Mouse (Mus musculus) B cell, adult 2 months (primary cell): Measurements from ENCODE around the gene Sec22a.

ENCODE experiments used
- DNase-seq, 2 experiments: peaks; one replicate each; pipeline ENCODE4 v3.0.0; 2022

Gene Sec22a

DNA sequence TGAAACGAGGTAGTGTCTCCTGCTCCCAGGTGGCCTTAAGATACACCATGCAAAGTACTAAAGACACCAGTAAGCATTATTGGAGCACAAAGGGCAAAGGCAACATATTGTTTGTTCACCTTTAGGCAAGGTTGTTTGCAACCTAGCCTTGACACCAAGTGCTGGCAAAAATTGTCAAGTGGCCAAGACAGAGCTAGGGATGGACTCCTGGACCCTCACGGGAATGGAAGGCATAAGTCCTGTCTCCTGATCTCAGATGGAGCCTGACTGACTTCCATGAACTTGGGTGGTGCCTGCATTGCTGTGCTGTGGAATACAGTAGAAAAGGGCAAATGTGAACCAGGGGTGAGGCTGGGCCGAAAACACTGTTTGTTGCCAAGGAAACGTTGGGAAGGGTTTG, 54.1 kb downstream of the Sec22a start:
- no peak for DNase-seq

GRCm38 (mm10) chr16:35308486-35309143, 55.1 kb downstream of the Sec22a start:
- no peak for DNase-seq

- no peak for DNase-seq
These were observed 55.7 kb downstream of the Sec22a start for GRCm38 (mm10) chr16:35308016-35308415.

- no peak for DNase-seq
These were observed 56.4 kb downstream of the Sec22a start for GRCm38 (mm10) chr16:35307331-35307730.

GRCm38 (mm10) chr16:35306631-35307030, 57.1 kb downstream of the Sec22a start:
- no peak for DNase-seq

GRCm38 (mm10) chr16:35305226-35305625, 58.5 kb downstream of the Sec22a start:
- no peak for DNase-seq

GRCm38 (mm10) chr16:35304416-35304815, 59.3 kb downstream of the Sec22a start:
- no peak for DNase-seq

- DNase-seq, result no peak
These were observed 60.0 kb downstream of the Sec22a start for GRCm38 (mm10) chr16:35303721-35304120.

GRCm38 (mm10) chr16:35302441-35303280, 61.1 kb downstream of the Sec22a start:
- no peak for DNase-seq

GRCm38 (mm10) chr16:35300156-35300555, 63.6 kb downstream of the Sec22a start:
- no peak for DNase-seq

DNA sequence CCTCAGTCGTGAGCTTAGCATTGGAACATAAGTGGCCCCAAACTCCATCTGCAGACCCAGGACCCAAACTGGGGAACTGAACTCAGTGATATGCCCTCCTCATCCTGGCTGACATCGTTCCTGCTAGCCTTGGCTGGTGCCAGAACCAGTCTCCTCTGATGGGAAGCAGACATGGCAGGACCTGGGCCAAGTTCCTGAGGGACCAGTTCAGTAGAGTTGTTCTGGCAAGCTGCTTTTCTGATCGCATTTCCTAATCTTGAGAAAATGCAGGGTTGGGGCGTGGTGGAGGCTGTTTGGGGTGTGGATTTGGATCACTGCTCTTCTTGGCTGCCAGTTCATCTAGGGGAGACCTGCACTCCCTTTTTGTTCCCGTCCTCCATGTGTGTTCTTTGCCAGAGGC, 65.9 kb downstream of the Sec22a start:
- no peak for DNase-seq

DNA sequence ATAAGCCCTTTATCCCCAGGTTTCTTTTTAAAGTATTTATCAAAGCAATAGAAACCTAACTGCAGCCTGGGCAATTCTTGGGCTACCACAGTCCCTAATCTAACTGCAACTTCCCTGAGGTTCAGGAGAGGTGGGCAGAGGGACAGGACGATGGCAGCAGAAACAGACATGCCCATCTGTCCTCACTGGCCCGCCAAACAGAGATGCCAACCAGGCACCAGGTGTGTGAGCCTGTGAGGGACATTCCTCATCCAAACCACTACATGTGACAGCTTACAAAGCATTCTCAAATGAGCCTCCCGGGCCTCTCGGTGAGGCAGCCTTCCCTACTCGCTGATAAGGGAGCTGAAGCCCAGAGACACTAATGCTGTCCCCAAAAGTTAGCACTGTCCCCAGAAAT, 76.5 kb downstream of the Sec22a start:
- no peak for DNase-seq

GRCm38 (mm10) chr16:35285821-35286220, 77.9 kb downstream of the Sec22a start:
- no peak for DNase-seq

- DNase-seq, result no peak
These were observed 81.3 kb downstream of the Sec22a start for GRCm38 (mm10) chr16:35282456-35282855.

DNA sequence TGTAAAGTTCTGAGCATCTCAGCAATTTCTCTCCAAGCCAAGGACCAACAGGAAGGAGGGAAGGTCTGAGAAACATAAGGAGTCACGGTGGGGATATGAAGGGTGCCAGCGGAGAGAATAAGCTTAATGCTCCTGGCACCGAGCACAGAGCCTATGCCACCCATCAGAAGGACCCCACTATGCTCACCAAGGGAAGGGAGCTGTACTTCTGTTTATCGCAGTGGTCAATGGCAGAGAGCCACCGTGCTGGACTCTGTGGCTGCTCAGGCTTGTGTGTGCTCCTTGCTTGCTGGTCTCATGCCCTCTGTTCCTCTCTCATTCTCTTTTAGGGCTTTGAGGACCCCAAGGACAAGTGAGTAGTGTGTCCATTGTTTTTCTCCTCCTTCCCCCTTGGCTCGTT, 85.6 kb downstream of the Sec22a start:
- DNase-seq, result no peak

DNA sequence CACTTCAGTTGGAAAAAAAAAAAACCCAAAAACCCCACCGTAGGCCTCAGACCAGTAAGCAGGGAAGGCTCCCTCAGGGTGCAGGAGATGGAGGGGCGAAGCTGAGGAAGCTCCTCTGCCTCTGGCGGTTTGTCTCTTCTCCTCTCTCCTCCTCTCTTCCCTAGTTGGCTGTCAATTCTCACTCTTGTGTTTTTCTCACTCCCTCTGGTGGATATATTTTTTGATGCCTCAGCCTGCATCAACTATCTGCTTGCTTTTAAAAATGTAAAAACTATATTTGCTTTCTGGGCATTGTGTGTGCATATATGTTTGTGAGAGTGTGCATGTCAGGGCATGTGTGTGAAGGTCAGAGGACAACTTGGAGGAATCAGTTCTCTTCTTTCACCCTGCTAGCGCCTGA, 91.3 kb downstream of the Sec22a start:
- no peak for DNase-seq

DNA sequence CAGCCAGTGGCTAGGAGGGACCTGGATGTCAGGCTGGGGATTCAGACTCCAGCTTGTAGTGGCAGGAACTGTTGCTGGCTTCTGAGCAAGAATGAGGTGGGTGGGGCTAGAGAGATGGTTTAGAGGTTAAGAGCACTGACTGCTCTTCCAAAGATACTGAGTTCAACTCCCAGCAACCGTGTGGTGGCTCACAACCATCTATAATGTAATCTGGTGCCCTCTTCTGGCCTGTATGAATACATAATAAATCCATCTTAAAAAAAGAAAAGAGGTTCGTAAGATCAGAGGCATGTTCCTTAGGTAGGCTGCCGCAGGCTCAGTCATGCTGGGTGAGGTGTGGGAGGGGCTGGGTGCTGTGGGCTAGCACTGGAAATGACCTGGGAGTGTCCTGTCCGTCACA, 92.1 kb downstream of the Sec22a start:
- DNase-seq, result no peak

- DNase-seq, result no peak
These were observed 92.8 kb downstream of the Sec22a start for GRCm38 (mm10) chr16:35270945-35271344.

DNA sequence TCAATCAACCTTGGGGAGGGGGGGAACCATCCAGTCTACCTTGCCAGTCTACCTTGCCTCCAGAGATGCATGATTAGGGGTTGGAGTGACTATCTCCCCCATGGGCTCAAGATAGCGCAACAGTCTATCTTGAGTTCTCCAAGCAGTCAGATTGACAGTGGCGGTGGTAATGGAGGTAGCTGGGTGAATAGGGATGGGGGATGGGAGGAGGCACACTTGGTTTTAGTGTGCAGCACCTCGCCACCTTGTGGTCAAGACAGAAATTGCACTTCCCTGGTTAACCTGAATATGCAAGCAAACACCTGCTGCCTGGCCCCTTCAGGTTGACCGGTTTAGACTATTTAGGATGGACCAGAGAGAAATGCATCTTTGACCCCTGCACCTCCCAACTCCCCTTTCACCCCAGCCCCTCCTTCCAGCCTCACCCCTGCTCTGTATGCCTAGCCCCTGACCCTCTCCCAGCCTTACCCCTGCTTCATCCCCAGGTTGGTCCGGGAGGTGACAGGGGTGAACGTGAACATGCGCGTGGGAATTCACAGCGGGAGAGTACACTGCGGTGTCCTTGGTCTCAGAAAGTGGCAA, 93.3 kb downstream of the Sec22a start:
- DNase-seq, result peak; percentile 68 to 77
